Mouse (Mus musculus): ENCODE data around the gene Pa2g4.

Gene Pa2g4

DNA sequence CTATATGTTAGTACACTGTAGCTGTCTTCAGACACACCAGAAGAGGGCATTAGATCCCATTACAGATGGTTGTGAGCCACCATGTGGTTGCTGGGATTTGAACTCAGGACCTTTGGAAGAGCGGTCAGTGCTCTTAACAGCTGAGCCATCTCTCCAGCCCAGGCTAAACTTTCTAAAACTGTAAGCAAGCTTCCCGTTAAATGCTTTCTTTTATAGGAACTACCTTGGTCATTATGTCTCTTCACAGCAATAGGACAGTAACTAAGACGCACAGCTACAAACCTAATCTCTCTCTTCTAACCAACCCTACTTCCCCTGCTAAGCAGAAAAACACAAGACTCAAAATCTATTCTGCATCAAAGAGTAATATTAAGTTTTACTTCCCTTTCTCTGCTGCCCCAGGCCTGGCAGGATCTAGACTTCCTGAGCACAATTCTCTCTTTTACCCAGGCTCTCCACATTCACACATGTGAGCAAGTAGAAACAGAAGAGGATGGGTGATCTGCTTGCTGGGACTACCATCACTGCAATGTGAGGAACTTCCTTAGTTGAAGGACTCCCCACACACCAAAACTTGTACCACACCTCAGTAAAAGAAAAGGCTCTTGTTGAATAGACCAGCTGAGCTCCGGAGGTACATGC, 30.0 kb downstream of the Pa2g4 start:
- no peak for DNase-seq (ENCODE audit: low read depth)

DNA sequence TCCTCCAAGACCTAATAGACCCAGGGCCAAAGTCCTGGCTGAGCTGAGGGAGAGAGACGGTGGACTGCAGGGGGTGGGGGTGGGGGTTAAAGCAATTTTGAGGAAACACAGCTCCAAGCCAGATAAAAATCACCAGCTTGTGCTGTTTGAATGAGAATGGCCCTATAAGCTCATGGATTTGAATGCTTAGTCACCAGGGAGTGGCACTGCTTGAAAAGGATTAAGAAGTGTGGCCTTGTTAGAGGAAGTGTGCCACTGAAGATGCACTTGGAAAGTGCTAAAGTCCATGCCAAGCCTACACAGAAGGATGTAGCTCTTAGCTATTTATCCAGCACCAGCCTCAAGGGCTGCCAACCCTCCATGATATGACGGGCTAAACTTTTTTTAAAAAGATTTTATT, 30.6 kb downstream of the Pa2g4 start:
- DNase-seq (ENCODE audit: low read depth), result no peak

- no peak for DNase-seq (ENCODE audit: low read depth)
Observed at GRCm38 (mm10) chr10:128526366-128527356, 39.1 kb downstream of the Pa2g4 start.

GRCm38 (mm10) chr10:128525671-128526308, 40.0 kb downstream of the Pa2g4 start, which contains the start of gene Esyt1:
Esyt1 (minus strand) TSS chr10:128525871.
- DNase-seq (ENCODE audit: low read depth), result peak; percentile 98

DNA sequence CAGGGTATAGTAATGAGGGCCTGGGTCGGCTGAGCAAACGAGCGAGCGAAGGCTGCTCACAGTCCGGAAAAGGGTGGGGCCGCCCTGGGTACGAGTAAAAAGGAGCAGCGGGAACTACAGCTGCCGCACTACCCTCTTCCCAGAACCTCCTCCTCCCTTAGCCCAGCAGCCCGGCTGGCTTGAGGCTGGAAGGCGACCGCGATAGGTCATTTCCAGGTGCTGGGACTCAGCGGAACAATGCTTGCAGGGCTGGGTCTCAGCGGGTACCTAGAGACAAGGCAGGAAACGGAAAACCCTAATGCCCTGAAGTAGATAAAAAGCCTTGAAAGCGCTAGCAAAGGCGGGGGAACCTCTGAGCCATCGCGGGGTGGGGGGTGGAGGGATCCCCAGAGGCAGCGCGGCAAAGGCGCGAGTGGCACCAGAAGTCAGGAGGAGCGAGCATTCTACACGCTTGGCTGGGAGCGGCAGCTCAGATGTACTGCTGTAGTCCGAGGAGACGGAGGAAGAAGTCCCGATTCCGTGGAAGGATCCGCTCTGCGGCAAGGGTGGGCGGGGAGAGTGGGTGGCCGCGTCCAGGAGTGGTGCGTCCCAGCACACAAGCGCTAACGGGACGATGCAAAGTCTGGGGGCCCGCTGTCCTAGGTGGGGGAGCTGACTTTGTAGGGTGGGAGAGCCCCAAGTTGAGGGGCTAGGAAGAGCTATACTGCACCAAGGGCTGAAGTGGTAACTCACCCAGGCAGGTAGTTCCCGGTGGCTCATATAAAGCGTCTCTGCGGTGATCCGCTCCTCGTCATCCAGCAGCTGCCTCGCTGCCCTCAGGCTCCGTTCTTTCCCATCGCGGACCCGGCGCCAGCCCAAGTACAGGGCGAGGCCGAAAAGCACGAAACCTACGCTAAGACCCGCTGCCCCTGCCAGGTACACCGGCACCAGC, 40.8 kb downstream of the Pa2g4 start:
- peak; percentile 88 for DNase-seq (ENCODE audit: low read depth)

GRCm38 (mm10) chr10:128524111-128524731, 41.6 kb downstream of the Pa2g4 start:
- DNase-seq (ENCODE audit: low read depth), result peak; percentile 71

DNA sequence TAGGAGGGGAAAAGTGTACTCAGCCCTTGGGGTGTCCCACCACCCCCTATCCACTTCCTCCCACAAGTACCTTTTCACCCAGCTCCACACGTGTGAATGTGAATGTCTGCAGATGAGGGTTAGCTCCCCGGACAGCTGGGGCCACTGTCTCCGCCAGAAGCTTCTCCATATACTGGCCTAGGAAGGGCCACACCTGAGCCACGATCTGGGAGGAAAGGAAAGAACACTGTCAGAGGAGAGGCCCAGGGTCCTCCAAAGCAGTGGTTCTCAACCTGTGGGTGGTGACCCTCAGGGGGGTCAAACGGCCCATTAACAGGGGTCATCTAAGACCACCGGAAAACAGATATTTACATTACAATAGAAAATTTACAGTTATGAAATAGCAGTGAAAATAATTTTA, 43.4 kb downstream of the Pa2g4 start:
- DNase-seq (ENCODE audit: low read depth), result no peak

DNA sequence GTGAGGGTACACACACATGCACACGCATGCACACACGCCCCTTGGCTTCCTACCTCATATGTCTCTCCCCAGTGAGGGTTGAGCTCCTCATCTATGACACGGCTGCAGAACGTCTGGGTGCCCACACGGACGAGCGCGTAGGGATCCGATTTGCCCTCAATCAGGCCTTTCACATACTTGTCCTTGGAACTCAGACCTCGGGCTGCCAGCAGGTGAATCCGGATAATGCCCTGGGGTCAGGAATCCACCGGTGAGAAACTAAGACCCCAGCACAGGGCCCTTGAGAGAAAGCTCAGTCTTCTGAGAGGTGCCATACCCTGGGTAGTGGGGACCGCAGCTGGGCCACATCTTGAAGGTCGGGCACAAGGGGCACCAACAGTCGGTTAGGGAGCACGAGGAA, 45.2 kb downstream of the Pa2g4 start:
- no peak for DNase-seq (ENCODE audit: low read depth)

GRCm38 (mm10) chr10:128518833-128519232, 47.0 kb downstream of the Pa2g4 start:
- DNase-seq (ENCODE audit: low read depth), result peak; percentile 62

DNA sequence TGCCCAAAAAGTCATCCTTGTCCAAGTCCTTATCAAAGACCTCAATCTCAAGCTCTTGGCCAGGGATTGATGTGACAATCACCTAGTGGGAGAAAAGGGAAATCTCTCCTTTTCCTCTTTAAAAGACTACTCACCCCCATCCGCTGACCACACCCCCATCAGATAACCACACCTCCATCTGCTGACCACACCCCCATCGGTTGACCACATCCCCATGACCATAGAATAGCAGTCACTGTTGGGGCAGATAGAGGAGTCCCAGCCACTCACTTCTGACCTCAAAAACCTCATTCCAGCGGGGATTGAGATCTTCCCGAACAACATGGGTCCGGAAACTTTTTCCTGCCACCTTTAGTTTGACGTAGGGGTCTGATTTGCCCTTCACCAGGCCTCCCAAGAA, 49.1 kb downstream of the Pa2g4 start:
- no peak for DNase-seq (ENCODE audit: low read depth)

- DNase-seq (ENCODE audit: low read depth), result no peak
Observed at GRCm38 (mm10) chr10:128516029-128516428, 49.8 kb downstream of the Pa2g4 start.

- DNase-seq (ENCODE audit: low read depth), result no peak
Observed at GRCm38 (mm10) chr10:128515044-128515443, 50.7 kb downstream of the Pa2g4 start.

GRCm38 (mm10) chr10:128511761-128512160, 54.0 kb downstream of the Pa2g4 start:
- DNase-seq (ENCODE audit: low read depth), result no peak

GRCm38 (mm10) chr10:128511189-128511588, 54.6 kb downstream of the Pa2g4 start:
- DNase-seq (ENCODE audit: low read depth), result no peak

GRCm38 (mm10) chr10:128510301-128510700, 55.5 kb downstream of the Pa2g4 start:
- no peak for DNase-seq (ENCODE audit: low read depth)

- DNase-seq (ENCODE audit: low read depth), result no peak
Observed at GRCm38 (mm10) chr10:128509831-128510230, 56.0 kb downstream of the Pa2g4 start.

DNA sequence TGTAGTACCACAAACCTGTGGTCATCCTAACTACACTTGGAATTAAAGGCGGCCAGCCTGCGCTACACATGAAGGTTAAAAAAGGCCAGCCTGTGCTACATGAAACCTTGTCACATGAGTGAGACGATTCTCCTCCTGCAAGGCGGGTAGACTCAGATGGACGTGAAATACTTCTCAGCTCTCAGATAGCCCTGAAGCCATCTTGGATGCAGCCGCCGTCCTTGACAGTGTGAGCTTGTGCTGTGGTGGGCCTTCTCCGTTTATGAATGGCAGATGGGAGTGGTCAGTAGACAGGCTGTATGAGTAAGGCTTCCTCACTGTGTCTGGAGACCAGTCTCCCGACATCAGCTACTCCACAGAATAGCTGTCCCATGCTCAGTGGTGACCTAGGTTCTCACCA, 56.6 kb downstream of the Pa2g4 start:
- DNase-seq (ENCODE audit: low read depth), result no peak

GRCm38 (mm10) chr10:128508260-128508659, 57.5 kb downstream of the Pa2g4 start:
- no peak for DNase-seq (ENCODE audit: low read depth)
